Mouse (Mus musculus): ENCODE data around the gene Ssxa1. TPM values are rescaled to one million over a fixed set of nuclear protein-coding genes. Genes with fewer than 3 reads are reported as not detected.

Gene Ssxa1
- not detected for total RNA-seq (2023)

DNA sequence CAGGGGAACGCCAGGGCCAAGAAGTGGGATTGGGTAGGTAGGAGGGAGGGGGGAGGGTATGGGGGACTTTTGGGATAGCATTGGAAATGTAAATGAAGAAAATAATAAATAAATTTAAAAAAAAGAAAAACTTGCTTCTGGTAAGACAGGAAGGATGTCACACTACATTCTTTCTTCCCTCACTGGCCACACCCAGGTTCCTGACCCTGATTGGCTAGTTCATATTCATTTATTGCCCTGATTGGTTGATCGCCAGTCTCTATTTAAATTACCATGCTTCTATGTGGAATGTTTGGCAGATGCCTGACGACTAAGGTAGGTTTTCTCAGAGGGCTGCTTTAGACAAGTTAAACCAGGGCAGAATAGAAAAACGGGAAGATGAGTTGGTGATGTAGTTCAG is at the start of gene Ssxa1:
Gene Ssxa1 (plus strand): TSS at position 301 of the 400 bp plus-strand sequence.

GRCm38 (mm10) chrX:21068106-21068505 is 47.5 kb upstream of the Ssxa1 start, which contains the start of gene Spaca5:
Gene Spaca5 (plus strand): TSS chrX:21068406.

DNA sequence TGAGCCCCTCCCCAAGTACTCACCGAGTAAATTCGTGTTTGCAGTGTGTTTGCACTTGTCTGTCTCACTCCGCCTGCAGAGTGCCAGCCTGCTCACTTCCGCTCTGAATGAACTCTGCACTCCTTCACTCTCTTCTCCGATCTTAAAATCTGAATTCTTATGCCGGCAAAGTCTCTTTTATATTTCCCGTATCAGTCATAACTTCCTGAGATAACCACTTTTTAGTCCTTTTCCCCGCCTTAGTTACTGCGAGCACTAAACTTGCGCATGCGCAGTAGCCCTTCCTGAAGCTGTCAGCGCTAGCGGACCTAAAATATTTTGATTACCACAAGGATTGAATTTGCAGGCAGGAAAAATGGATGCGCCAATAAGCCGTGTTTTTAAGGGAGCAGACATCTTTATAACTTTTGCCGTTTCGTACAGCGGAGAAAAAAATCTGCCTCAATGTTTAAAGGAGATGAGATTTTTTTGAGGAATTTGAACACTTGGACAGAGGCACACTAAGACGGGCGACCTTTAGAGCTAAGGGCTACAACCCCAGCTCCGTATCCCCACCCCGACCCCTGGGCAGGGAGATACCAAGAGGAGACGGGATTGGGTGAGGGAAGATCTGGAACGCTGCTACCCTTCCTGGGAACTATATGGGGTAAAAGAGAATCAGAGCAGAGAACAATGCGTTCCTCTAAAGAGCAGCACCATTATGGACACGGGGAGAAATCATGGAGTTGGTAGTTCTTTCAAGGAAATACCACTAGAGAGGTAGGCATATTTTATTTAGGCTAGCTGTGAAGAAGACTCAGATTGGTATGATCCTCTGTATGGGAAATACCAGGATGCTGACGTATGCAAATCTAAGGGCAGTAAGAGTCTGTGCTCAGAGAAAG is 26.4 kb upstream of the Ssxa1 start, which contains the start of gene Zfp300:
Gene Zfp300 (minus strand): TSS at position 545 of the 884 bp plus-strand sequence.

Other genes starting within 250 kb of the Ssxa1 start
- not detected for gene Timp1, start 245.7 kb upstream of the Ssxa1 start, total RNA-seq (2023)
- under 1 TPM; 0.18 to 0.32 TPM for gene Syn1, start 194.8 kb upstream of the Ssxa1 start, total RNA-seq (2023)
- 10 to 100 TPM; 28.6 to 45.4 TPM for gene Cfp, start 184.3 kb upstream of the Ssxa1 start, total RNA-seq (2023)
- gene Elk1, start 165.2 kb upstream of the Ssxa1 start, total RNA-seq (2023): 10 to 100 TPM; 17.0 to 24.4 TPM
- gene Uxt, start 153.8 kb upstream of the Ssxa1 start, total RNA-seq (2023): 10 to 100 TPM; 41.4 to 42.0 TPM
- gene Zfp182, start 53.5 kb upstream of the Ssxa1 start, total RNA-seq (2023): 10 to 100 TPM; 19.1 to 29.7 TPM
- not detected for gene Spaca5, start 47.4 kb upstream of the Ssxa1 start, total RNA-seq (2023)
- 1 to 10 TPM in 1 of 2 experiments, under 1 TPM in 1; 0.78 to 1.1 TPM for gene Zfp300, start 26.3 kb upstream of the Ssxa1 start, total RNA-seq (2023)
- not detected for gene Gm21876, start 59.8 kb downstream of the Ssxa1 start, total RNA-seq (2023)

Measured in B cell, adult 67 days (primary cell).